Mouse (Mus musculus) erythroblast, embryonic 14.5 days (primary cell): ENCODE data around the gene Eaf1.

Source experiments
- GATA1 ChIP-seq: IDR thresholded peaks from 2 replicates; pipeline ENCODE4 v1.6.1; 2012; ENCODE audit warnings: low read length, inconsistent platforms, mixed read lengths
- TAL1 ChIP-seq: IDR thresholded peaks from 3 replicates; pipeline ENCODE4 v1.6.1; 2012; ENCODE audit warnings: low read length, inconsistent platforms, mixed read lengths

- no peak for TF ChIP-seq TAL1
- no peak for TF ChIP-seq GATA1
Observed at GRCm38 (mm10) chr14:31494349-31494974, at the start of gene Eaf1.
